Mouse (Mus musculus) C2C12 (cell line): ENCODE measurements around the gene Elf2.

ENCODE experiments used
- CTCF ChIP-seq: IDR thresholded peaks from one replicate; pipeline ENCODE4 v1.5.1; 2011; ENCODE audit not compliant: control insufficient read depth, insufficient read depth, insufficient read length
- MYOG ChIP-seq: IDR thresholded peaks from one replicate; pipeline ENCODE4 v1.6.1; 2011; ENCODE audit not compliant: control insufficient read depth, insufficient read length; ENCODE audit errors: extremely low read depth

DNA sequence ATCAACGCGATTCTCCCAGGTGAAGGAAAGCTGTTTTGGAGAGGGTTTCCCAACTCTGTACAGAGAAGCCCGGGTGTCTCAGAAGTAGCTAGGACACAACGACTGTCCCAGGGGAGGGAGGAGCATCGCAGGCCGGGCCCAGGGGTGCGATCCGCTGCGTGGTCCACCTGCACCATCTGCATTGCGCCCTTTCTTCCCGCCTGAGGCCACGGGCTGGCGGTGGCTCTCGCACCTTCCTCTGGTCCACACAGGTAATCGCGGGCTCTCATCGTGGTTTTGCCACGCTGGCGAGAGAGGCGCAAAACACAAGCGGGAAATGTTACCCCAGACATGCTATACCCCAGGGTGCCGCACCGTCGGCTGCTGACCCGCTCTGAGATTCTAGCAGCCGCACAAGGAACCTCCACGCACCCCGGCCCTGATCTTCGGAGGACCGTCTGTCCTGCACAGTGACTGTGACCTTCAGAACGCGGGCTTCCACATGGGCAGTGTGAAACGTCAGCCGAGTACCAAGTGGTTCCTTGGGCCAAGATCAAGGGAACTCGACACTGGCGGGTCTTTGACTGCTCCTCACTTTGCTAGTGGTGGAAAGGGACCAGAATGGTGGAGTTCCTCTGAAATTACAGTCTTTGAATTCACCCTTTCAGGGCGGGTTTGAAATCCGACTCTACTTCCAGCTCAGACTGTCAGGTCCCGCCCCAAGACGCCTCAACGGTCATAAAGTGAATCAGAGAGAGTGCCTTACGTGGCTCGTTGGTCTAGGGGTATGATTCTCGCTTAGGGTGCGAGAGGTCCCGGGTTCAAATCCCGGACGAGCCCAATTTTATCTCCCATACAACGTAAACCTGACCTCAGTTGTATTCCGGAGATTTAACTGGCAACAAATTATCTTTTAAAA, 18.4 kb upstream of the Elf2 start:
- TF ChIP-seq CTCF (no peak), MYOG (no peak)
